Mouse (Mus musculus): ENCODE results near the gene Peli3. TPM values are rescaled to one million over a fixed set of nuclear protein-coding genes. Genes with fewer than 3 reads are reported as not detected.
A peak's percentile ranks its signal among the peaks of the same experiment; 100 is the strongest.

Gene Peli3
- total RNA-seq, 1 experiment from 2014 or later, result 5.3 TPM

DNA sequence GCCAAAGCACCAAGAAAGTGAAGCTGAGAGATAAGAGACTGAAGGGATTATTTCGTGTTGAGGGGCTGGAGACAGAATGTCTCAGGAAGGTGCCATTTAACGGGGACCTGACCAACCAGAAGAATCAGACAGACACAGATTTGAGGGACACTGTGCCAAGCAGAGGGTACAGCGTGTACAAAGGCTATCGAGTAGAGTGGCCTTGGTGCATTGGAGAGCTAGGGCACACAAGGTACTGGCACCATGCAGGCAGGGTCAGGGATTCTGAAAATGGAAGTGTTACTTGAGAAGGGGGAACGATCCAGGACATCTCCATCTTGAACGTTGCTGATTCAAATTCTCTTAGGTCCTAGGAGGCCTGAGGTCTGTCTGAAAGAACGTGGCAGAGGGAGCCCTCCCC, 33.6 kb downstream of the Peli3 start:
- DNase-seq, result no peak

DNA sequence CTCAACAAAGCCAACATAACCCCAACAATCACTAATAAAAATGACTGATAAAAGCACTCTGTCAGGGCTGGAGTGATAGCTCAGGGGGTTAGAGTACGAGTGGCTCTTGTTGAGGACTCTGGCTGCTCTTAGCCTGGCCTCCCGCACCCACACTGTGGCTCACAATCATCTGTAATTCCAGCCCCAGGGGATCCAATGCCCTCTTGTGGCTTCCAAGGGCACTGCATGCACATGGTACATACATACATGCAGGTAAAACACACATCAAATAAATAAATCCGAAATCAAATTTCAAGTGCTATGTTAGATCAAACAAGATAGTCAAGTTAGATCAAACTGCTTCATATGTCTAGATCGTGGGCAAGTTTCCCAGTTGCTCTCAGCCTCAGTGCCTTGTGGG, 34.8 kb downstream of the Peli3 start:
- peak; percentile 58 for DNase-seq

DNA sequence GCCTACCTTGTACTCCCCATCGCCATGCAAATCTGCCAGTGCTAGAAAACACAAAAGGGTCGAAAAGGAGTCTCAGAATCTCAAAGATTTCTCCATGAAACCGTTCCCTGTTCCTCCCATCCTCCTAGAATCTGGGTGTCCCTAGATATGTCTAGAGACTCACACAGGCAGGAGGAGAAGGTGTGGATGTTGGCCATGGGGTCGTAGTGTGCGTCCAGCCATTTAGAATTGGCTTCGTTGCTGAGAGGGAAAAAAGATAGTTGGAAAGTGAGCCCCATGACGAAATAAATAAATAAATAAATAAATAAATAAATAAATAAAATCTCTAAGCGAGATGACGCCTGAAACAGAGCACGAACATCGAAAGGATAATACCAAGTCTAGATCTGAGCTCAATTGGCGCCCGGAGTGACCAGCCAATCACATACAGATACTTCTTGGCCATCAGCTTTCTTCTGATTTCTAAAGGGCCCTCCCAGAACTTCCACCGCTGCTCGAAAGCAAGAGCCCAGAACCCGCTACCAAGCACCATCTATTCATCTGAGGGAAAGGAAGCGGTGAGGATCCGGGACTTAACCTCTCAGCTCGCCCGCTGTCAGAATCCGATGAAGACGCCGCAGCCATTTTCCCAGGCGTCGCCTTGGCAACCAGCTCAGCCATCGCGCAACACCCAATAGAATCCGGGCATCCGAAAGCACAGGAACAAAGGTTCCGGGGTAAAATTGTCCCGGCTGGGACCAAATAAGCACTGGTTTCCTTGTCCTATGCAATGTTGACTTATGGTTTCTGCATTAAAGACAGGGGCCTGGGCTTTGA, 36.7 kb downstream of the Peli3 start, which contains the start of gene Bbs1:
Bbs1 (minus strand) TSS at position 650 of the 816 bp plus-strand sequence.
- DNase-seq, result peak; percentile 91

DNA sequence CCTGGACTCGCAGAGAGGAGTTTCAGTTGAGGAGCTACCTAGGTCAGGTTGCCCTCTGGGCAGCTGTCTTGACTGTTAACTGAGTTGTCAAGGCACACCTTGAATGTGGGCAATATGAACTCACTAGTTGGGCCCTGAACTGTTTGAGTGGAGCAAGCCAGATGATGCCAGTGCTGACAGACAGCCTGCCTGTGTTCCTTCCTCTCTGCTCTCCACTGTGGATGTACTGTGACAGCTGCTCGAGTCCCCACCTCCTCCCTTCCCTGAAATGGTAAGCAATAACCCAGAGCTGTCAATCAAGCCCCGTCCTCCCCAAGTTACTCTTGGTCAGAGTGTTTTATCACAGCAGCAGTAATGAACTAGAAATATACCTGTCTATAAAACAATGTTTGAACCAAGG, 43.0 kb downstream of the Peli3 start:
- DNase-seq, result no peak

DNA sequence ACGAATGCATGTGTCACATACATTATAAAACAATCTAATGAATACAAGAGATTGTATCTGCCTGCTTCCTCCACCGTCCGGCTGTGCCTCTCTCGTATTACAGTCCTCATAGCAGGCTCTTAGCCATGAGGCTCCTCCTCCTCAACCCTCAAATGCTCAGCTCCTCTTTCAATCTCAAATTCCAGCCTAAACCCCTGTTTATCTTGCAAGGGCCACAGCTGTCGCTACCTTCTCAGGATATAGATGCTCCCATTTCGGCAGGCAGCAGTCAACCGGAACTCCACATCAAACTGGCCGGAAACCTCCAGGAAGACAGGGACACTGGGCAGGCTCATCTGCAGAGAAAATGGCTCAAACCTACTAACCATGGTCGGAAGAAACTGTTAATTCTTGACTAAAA, 44.0 kb downstream of the Peli3 start:
- DNase-seq, result no peak

DNA sequence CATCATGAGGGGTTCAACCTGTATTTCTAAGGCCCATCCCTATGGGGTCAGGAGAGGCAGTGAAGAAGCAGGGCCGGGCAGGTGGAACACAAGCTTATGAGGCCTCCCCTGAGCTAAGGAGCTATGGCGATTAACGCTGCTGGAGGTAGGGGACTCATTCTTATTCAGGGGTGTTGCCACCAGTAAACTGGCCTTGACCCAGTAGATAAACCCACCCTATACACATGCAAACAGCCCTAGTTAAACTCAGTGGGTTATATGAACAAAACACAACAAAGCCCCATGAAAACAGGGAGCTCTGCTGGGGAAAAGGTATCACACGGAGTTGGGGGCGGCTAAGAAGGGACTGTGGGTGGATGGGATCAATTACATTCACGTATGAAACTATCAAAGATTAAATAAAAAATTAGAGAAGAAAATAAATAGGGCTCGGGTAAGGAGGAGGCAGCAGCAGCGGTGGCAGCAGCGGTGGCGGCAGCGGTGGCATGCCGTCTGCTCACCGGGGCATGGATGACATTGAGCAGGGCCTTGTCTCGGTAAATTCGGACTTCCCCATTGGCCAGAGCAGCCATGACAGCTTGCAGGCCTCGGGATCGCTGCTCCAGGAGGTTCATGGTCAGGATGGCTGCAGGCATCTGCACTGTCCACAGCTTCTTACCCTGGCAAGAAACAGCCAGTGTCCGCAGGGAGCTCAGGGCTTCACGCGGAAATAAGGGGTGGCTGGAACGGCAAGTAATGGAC, 46.0 kb downstream of the Peli3 start:
- DNase-seq, result peak; percentile 26

DNA sequence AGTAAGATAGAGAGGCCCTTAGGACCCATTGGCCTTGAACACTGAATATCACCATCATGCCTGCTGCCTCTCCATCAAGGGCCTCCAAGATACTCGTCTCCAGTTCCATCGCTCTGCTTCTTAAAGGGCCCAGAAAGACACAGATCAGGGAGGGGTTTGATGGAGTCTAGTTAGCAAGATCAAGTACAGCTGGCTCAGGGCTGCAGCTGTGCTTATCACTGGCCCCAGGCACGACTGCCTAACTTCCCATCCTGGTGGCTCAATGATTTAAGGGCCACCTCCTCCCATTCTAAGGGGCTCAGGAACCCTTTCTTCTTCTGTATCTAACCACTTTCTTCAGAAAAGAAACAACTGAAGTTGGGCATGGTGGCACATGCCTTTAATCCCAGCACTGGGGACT, 51.1 kb downstream of the Peli3 start:
- no peak for DNase-seq

DNA sequence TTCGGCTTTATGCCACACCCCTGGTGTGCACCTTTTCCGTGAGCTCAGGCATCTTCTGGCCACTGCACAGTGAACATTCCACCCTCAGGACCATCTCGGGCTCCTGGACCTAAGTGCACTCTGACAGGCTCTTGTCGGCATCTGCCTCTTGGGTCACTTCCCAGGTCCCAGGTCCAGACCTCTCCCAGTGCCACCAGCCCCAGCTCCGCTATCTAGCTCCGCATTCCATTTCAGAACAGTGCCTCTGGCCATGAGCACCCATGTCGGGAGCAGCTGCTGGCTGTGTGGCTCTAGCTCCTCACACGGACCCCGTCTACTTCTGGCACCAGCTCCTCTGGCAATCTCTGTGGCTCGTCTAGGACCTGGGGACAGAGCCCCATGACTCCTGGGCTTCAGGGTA, 53.1 kb downstream of the Peli3 start:
- no peak for DNase-seq

DNA sequence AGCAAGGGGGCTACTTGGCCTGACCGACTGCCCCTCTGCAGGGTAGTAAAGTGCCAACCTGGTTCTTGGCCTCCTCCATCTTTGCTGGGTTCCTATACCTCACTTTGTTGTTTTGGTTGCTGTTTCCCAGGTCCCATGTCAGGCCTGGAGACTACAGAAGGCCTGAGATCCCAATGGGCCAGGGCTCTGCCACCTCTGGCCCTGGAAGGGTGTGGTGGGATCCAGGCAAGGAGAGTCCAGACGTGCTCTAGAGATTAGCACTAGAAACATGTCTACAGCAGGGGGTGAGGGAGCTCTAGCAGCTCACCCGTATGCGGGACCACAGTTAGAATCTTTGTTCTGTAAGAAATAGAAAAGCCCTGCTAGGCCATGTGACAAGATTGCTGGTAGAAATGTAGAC, 59.0 kb downstream of the Peli3 start:
- no peak for DNase-seq

Other genes with a start within 250 kb of the Peli3 start
- not detected in 2 replicates for gene Gm960, start 244.5 kb downstream of the Peli3 start, total RNA-seq (2021)
- 3.3 and 5.9 TPM in 2 replicates for gene Sptbn2, start 232.0 kb downstream of the Peli3 start, total RNA-seq (2021)
- gene Rbm4b, start 186.6 kb downstream of the Peli3 start, total RNA-seq (2021), result 13.1 and 15.2 TPM in 2 replicates
- 57.2 and 60.3 TPM in 2 replicates for gene Rbm4, start 149.2 kb downstream of the Peli3 start, total RNA-seq (2021)
- 23.1 and 30.8 TPM in 2 replicates for gene Gm21992, start 131.5 kb downstream of the Peli3 start, total RNA-seq (2021)
- gene Rbm14, start 131.5 kb downstream of the Peli3 start, total RNA-seq (2021), result 43.5 and 45.4 TPM in 2 replicates
- 107 and 116 TPM in 2 replicates for gene Ccs, start 103.8 kb downstream of the Peli3 start, total RNA-seq (2021)
- 0.19 TPM in 2 replicates for gene Ccdc87, start 103.8 kb downstream of the Peli3 start, total RNA-seq (2021)
- gene Ctsf, start 88.0 kb downstream of the Peli3 start, total RNA-seq (2021), result 261 and 277 TPM in 2 replicates
- 0.67 and 1.4 TPM in 2 replicates for gene Actn3, start 65.2 kb downstream of the Peli3 start, total RNA-seq (2021)
- 15.1 and 17.2 TPM in 2 replicates for gene Zdhhc24, start 64.5 kb downstream of the Peli3 start, total RNA-seq (2021)
- gene Bbs1, start 36.5 kb downstream of the Peli3 start, total RNA-seq (2021), result 10.3 and 11.0 TPM in 2 replicates
- gene Dpp3, start 14.8 kb downstream of the Peli3 start, total RNA-seq (2021), result 69.2 and 87.7 TPM in 2 replicates
- 68.2 and 70.3 TPM in 2 replicates for gene Mrpl11, start 19.0 kb upstream of the Peli3 start, total RNA-seq (2021)
- gene Npas4, start 47.2 kb upstream of the Peli3 start, total RNA-seq (2021), result 0.26 TPM in 2 replicates
- gene Slc29a2, start 80.7 kb upstream of the Peli3 start, total RNA-seq (2021), result 2.3 and 4.4 TPM in 2 replicates
- 28.2 and 29.4 TPM in 2 replicates for gene B4gat1, start 95.7 kb upstream of the Peli3 start, total RNA-seq (2021)
- gene AC124502.3, start 95.8 kb upstream of the Peli3 start, total RNA-seq (2021), result 0.56 and 1.5 TPM in 2 replicates
- 23.9 and 26.3 TPM in 2 replicates for gene Brms1, start 98.2 kb upstream of the Peli3 start, total RNA-seq (2021)
- 3.0 and 3.9 TPM in 2 replicates for gene Rin1, start 107.4 kb upstream of the Peli3 start, total RNA-seq (2021)
- 17.3 and 21.0 TPM in 2 replicates for gene Cd248, start 125.0 kb upstream of the Peli3 start, total RNA-seq (2021)
- 2.0 and 2.5 TPM in 2 replicates for gene Tmem151a, start 142.4 kb upstream of the Peli3 start, total RNA-seq (2021)
- 80.4 and 84.7 TPM in 2 replicates for gene Yif1a, start 145.4 kb upstream of the Peli3 start, total RNA-seq (2021)
- 3.1 and 3.9 TPM in 2 replicates for gene Cnih2, start 155.4 kb upstream of the Peli3 start, total RNA-seq (2021)
- gene Rab1b, start 163.9 kb upstream of the Peli3 start, total RNA-seq (2021), result 166 and 167 TPM in 2 replicates
- 34.9 and 37.7 TPM in 2 replicates for gene Klc2, start 175.4 kb upstream of the Peli3 start, total RNA-seq (2021)